Mouse (Mus musculus) liver, embryonic 15.5 days (tissue): ENCODE results near the gene Camta1. TPM values are rescaled to one million over a fixed set of nuclear protein-coding genes. Genes with fewer than 3 reads are reported as not detected.
"Not testable (repeated sequence)": the region's sequence is repeated elsewhere in the genome, so short reads cannot be mapped to it uniquely, and the experiment has no call there.

Source experiments
- ATAC-seq: fragments of 200-750 bp; cut with Nextera tagmentation; 2 replicates; pipeline ENCODE4 v1.8.0; 2017; ENCODE audit warnings: moderate number of reproducible peaks, mild to moderate bottlenecking, moderate library complexity; ENCODE audit not compliant: insufficient read depth
- H3K27ac ChIP-seq: fragments of 300-500 bp; sonication (generic); replicated peaks from 2 replicates; pipeline ENCODE4 v1.5.1; 2015; ENCODE audit warnings: mild to moderate bottlenecking, inconsistent platforms
- H3K27me3 ChIP-seq: fragments of 300-500 bp; sonication (generic); 2 replicates; pipeline ENCODE4 v1.6.1; 2015; ENCODE audit warnings: mild to moderate bottlenecking, inconsistent platforms
- H3K36me3 ChIP-seq: fragments of 300-500 bp; sonication (generic); replicated peaks from 2 replicates; pipeline ENCODE4 v1.6.1; 2015; ENCODE audit warnings: moderate library complexity, mild to moderate bottlenecking, inconsistent platforms
- H3K4me1 ChIP-seq: fragments of 300-500 bp; sonication (generic); replicated peaks from 2 replicates; pipeline ENCODE4 v1.6.1; 2015; ENCODE audit warnings: inconsistent platforms
- H3K4me2 ChIP-seq: fragments of 300-500 bp; sonication (generic); 2 replicates; pipeline ENCODE4 v1.6.1; 2015; ENCODE audit warnings: moderate library complexity, mild to moderate bottlenecking, inconsistent platforms
- H3K4me3 ChIP-seq: fragments of 300-500 bp; sonication (generic); replicated peaks from 2 replicates; pipeline ENCODE4 v1.5.1; 2015; ENCODE audit warnings: mild to moderate bottlenecking, inconsistent platforms
- H3K9ac ChIP-seq: fragments of 300-500 bp; sonication (generic); 2 replicates; pipeline ENCODE4 v1.6.1; 2015; ENCODE audit warnings: moderate library complexity, mild to moderate bottlenecking, inconsistent platforms
- H3K9me3 ChIP-seq: fragments of 300-500 bp; sonication (generic); replicated peaks from 2 replicates; pipeline ENCODE4 v1.6.1; 2016; ENCODE audit warnings: inconsistent platforms
- WGBS: fragments of 180-500 bp; shearing (Covaris S2); methylation state at CpG from one replicate; pipeline ENCODE4 v1.1.7; 2015; ENCODE audit warnings: mixed read lengths; ENCODE audit not compliant: insufficient replicate concordance; 5-methylcytosine and 5-hydroxymethylcytosine counted together
- polyA plus RNA-seq: library from polyadenylated mRNA; unstranded; fragments of >200 nt; fragmentation: Nextera tagmentation; extraction: Ambion mirVana; gene quantifications from 2 replicates; pipeline ENCODE4 v1.2.1, GENCODE M21; 2015

The Camta1 gene
- polyA plus RNA-seq, 1 experiment from 2014 or later = 31.1 TPM

DNA sequence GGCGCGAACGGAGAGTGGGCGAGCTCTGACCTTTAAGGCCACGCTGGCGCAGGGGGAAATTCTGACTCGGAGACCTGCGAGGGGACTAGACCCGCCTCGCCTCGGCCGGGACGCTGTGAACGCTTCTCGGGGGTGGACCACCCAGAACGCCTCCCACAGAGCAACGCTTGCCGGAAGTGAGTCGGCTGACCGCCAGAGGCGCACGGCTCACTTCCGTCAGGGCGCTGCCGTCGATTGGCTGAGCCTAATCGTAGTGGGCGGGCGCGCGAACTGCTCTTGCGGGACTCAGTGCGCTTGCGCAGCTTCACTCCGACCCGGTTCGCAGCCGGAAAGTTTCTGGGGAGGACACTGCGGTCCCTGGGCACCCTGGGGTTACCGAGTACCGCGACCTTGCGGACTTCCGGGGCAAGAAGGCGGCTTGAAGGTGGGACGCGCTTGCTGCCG is 947.4 kb downstream of the Camta1 start, which contains the start of the genes Park7 and Tnfrsf9:
TSS of gene Park7 (minus strand) at position 148 of the 444 bp plus-strand sequence.
TSS of gene Tnfrsf9 (plus strand) at position 273 of the 444 bp plus-strand sequence.
- peak within 1 kb of the TSS; percentile 74 for H3K9ac ChIP-seq
- H3K4me3 ChIP-seq = peak within 1 kb of the TSS; percentile 82
- ATAC-seq = peak; percentile 85
- H3K4me1 ChIP-seq = peaks cover 39% of the 10 kb centered on the region
- H3K9me3 ChIP-seq = no peaks in the 10 kb centered on the region
- under 1% methylated on average over 48 of the region's 48 CpGs for WGBS
- H3K27me3 ChIP-seq = no peaks in the 10 kb centered on the region
- peak within 1 kb of the TSS; percentile 90 for H3K27ac ChIP-seq
- peak within 1 kb of the TSS; percentile 87 for H3K4me2 ChIP-seq
- no peaks in the 10 kb centered on the region for H3K36me3 ChIP-seq

DNA sequence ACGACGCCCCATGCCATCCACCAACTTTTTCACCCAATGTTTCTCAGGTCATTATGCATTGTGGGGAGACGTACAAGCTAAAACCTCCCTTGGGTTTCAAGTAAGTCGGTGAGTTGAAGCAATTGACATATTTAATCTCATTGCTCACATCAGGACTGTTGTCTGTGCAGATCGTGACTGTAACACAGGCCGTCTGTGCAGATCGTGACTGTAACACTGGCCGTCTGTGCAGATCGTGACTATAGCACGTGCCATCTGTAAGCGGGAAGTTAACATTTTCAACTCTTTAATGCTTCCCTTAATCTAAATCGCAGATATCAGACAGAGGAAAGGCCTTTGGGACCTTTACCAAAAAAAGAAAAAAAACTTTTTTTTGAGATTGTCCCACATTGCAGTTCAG is 947.9 kb downstream of the Camta1 start:
- no peak for ATAC-seq
- Histone ChIP-seq H3K36me3 (no peaks in the 10 kb centered on the region), H3K9ac (peak overlapping the region; percentile 74), H3K9me3 (no peaks in the 10 kb centered on the region), H3K27me3 (no peaks in the 10 kb centered on the region), H3K27ac (peak overlapping the region; percentile 90), H3K4me1 (peaks cover 45% of the 10 kb centered on the region), H3K4me2 (peak overlapping the region; percentile 87), H3K4me3 (peak overlapping the region; percentile 82)
- 11% methylated on average over 12 of the region's 12 CpGs for WGBS

DNA sequence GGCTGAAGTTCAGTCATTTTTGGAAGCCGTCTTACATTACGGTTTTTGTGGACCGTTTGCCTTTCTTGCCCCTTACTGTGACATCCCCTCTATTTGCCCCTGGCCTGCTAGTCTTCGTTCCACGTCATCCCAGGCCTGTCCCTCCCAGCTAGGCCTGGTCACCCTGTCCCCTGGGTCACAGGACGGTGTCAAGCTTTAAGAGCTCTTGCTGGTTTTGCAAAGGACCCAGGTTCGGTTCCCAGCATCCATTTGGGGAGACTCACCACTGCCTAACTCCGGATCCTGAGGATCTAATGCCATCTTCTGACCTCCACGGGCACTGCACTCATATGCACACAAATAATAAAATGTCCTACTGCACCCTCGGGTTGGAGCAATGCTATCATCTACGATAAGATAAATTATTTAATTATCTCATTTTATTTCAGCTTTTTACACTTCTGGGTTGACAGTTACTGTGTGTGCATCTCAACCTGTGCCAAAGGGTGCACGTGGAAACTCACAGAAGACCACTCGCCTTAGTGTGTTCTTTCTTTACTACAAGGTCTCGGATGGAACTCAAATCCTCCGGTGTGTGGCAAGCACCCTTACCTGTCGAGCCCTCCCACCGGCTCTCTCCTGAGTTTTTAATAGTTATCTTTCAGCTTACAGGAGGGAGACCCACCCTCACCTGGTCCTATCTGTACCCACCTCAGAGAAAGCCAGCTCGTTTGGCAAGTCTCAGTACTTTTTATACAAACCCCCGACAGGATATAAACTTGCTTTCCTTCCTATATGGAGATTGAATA is 951.3 kb downstream of the Camta1 start:
- WGBS = 80% methylated on average over 19 of the region's 19 CpGs
- H3K36me3 ChIP-seq = peaks cover 15% of the 10 kb centered on the region
- H3K4me1 ChIP-seq = peaks cover 52% of the 10 kb centered on the region
- peak overlapping the region; percentile 89 for H3K4me3 ChIP-seq
- no peaks in the 10 kb centered on the region for H3K27me3 ChIP-seq
- no peak for ATAC-seq
- no peaks in the 10 kb centered on the region for H3K9me3 ChIP-seq
- peak overlapping the region; percentile 94 for H3K4me2 ChIP-seq
- peak overlapping the region; percentile 71 for H3K27ac ChIP-seq
- peak overlapping the region; percentile 45 for H3K9ac ChIP-seq

DNA sequence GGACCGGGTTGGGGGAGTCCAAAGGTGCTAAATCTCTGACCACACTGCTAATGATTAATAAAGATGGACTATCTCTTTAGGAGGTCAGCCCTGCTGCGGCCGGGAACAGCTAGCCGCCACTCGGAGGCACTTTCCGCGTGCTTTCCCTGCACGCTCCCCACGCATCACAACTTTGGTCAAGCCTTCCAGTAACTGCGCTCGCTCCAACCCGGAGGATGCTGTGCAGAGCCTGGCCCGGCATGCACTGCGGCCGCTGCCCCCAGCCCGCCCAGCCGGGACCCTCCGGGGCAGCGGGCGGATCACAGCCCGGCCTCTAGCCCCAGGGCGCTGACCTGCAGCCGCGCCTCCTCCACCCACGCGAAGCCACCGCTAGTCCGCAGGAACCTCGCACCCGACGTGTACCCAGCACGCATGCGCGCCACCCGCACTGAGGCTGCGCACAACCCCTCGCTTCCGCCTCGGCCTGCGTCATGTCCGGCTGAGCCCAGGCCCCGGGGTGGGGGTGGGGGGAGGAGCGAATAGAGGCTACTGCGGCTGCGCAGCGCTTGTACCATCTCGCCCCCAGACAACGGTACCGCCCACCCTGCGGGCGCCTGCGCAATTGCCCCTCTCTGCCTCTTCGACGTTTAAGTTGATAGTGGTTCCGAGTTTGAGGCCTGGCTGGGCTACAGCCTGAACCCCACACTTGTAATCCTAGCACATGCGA is 952.1 kb downstream of the Camta1 start:
- no peaks in the 10 kb centered on the region for H3K27me3 ChIP-seq
- peak; percentile 82 for ATAC-seq
- H3K4me2 ChIP-seq = peak overlapping the region; percentile 94
- peaks cover 21% of the 10 kb centered on the region for H3K36me3 ChIP-seq
- peak overlapping the region; percentile 84 for H3K9ac ChIP-seq
- H3K27ac ChIP-seq = peak overlapping the region; percentile 87
- WGBS = under 1% methylated on average over 56 of the region's 56 CpGs
- peak overlapping the region; percentile 89 for H3K4me3 ChIP-seq
- H3K4me1 ChIP-seq = peaks cover 45% of the 10 kb centered on the region
- H3K9me3 ChIP-seq = no peaks in the 10 kb centered on the region

DNA sequence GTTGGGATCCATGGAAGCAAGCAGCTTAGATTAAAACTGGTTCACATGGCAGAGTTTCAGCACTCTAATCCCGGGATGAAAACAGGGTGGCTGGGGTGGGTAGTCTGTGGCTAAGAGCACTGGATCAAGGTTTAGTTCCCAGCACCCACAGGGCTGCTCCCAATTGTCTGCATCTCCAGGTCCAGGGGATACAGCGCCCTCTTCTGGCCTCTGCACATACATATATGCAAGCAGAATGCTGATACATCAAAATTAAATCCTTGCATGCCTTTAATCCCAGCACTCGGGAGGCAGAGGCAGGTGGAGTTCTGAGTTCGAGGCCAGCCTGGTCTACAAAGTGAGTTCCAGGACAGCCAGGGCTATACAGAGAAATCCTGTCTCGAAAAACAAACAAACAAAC is 953.2 kb downstream of the Camta1 start:
- not testable (repeated sequence) for H3K9ac ChIP-seq, ATAC-seq, H3K9me3 ChIP-seq, H3K27me3 ChIP-seq
- peaks cover 29% of the 10 kb centered on the region for H3K36me3 ChIP-seq
- H3K4me1 ChIP-seq = peaks cover 42% of the 10 kb centered on the region
- 57% methylated on average over 5 of the region's 5 CpGs for WGBS
- 0 out of 2 replicates have a peak overlapping the region, but pooled peaks have one; percentile 87 for H3K27ac ChIP-seq
- peak overlapping the region; percentile 89 for H3K4me3 ChIP-seq
- H3K4me2 ChIP-seq = peak overlapping the region; percentile 94

DNA sequence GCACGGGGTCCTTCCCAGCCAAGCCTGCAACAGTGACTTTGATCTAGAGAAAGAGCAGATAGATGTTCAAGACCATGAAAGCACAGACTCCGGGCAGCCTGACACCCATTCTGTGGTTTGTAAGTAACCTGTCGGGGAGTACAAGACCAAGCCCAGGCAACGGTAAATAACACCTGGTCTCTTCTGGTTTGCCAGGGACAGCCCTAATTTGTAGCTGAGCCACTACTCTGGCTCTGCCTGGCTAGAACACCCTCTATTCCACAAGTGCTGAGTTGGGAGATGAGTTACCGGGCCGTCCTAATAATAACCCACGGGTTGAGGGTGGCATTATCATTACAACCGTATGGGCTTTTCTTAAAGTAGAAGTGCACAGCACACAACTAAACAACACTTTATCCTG is 954.6 kb downstream of the Camta1 start:
- peaks cover 43% of the 10 kb centered on the region for H3K36me3 ChIP-seq
- no peak overlapping the region for H3K27ac ChIP-seq
- no peaks in the 10 kb centered on the region for H3K27me3 ChIP-seq
- H3K4me1 ChIP-seq = peaks cover 31% of the 10 kb centered on the region
- no peak overlapping the region for H3K4me3 ChIP-seq
- ATAC-seq = no peak
- WGBS = 77% methylated on average over 8 of the region's 8 CpGs
- no peak overlapping the region for H3K9ac ChIP-seq
- H3K4me2 ChIP-seq = no peak overlapping the region
- H3K9me3 ChIP-seq = no peaks in the 10 kb centered on the region

DNA sequence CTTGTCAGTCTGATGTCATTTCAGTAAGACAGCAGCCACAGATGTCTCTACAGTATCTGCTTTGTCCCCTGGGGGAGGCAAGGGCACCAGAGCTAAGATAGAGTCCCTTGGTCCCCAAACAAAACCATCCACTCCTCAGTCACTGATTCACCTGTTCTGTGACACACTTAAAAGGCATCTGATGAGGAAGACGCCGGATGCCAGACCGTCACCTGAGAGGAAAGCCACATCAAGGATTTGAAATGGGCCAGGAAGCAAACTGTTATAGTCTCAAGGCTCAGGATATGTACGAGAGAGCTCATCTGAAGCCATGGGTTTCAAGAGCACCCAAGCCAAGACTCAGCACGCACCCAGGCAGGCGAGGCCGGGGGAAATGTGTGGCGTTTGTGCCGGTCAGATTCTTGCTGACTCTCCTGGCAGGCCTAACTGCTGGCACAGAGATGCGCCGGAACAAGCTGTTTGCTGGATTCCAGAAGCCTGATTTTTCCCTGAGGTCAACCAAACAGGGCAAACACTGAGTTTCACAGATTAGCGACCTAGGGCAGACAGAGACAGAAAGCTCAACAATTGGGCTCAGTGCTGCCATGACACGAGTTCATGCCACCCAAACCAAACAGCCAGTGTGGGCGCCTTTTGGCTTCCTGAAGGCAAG is 958.5 kb downstream of the Camta1 start:
- Histone ChIP-seq H3K4me3 (no peak overlapping the region), H3K4me1 (peaks cover 15% of the 10 kb centered on the region), H3K4me2 (no peak overlapping the region), H3K36me3 (peaks cover 76% of the 10 kb centered on the region), H3K27me3 (no peaks in the 10 kb centered on the region), H3K27ac (no peak overlapping the region), H3K9me3 (no peaks in the 10 kb centered on the region), H3K9ac (no peak overlapping the region)
- ATAC-seq = no peak
- 80% methylated on average over 14 of the region's 14 CpGs for WGBS

DNA sequence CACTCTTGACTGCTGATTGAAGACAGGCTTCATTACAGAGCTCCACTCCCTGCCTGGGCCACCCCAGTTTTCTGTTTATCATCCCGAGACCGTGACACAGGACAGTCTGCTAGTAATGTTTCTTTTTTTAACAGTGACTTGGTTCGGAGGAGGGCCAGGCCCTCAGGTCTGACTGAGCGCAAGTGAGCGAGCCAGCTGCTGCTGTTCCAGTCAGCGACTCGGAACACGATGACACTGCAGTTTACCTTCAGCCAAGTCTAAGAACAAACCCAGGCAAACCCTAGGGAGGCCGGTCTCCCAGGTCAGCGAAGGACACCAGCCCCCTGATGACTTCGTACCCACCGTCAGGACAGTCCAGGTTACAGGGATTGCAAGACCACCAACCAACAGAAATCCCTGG is 959.6 kb downstream of the Camta1 start:
- no peak for ATAC-seq
- peaks cover 8% of the 10 kb centered on the region; the same call in 1 of the 2 replicates for H3K4me1 ChIP-seq
- no peaks in the 10 kb centered on the region for H3K27me3 ChIP-seq
- no peak overlapping the region for H3K4me3 ChIP-seq
- H3K36me3 ChIP-seq = peaks cover 83% of the 10 kb centered on the region
- 82% methylated on average over 12 of the region's 12 CpGs for WGBS
- no peaks in the 10 kb centered on the region for H3K9me3 ChIP-seq
- no peak overlapping the region for H3K27ac ChIP-seq
- no peak overlapping the region for H3K9ac ChIP-seq
- H3K4me2 ChIP-seq = no peak overlapping the region

DNA sequence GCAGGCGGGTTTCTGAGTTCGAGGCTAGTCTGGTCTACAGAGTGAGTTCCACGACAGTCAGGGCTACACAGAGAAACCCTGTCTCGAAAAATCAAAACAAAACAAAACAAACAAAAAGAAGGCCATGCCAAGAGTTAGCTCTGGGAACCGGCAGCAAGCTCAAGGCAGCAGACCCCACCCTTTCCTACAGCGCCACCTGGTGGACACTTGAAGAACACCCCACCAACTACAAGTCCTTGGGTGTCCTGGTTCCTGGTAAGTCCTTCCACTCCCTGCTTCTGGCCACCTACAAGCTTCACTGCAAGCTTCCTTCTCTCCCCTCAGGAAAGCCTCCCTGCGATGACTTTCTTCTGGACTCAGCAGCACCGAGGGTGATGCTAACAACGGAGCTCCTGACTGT is 960.0 kb downstream of the Camta1 start:
- no peak overlapping the region for H3K4me2 ChIP-seq
- no peak overlapping the region for H3K4me3 ChIP-seq
- no peaks in the 10 kb centered on the region for H3K9me3 ChIP-seq
- no peaks in the 10 kb centered on the region for H3K27me3 ChIP-seq
- no peak overlapping the region for H3K9ac ChIP-seq
- no peak overlapping the region for H3K27ac ChIP-seq
- 39% methylated on average over 9 of the region's 9 CpGs for WGBS
- H3K36me3 ChIP-seq = peaks cover 83% of the 10 kb centered on the region
- ATAC-seq = no peak
- peaks cover 8% of the 10 kb centered on the region; the same call in 1 of the 2 replicates for H3K4me1 ChIP-seq

DNA sequence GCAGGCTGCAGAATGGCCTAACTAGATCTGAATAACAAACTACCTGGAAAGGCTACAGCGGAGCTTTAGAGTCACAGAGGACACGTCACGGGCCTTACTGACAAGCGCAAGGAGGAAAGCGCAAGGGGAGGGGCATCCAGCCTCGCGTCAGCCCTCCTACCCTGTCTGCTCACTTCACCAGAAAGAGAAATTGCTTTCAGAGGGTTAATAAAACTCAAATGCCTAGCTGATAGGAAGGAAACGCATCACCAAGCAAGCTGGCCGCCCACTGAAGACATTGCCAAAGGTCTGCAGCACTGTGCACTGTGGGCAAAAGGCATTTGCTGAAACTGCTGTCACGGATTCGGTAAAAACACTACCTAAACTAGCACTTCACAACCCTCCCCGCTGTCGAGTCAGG is 961.2 kb downstream of the Camta1 start:
- Histone ChIP-seq H3K9me3 (no peaks in the 10 kb centered on the region), H3K9ac (no peak overlapping the region), H3K4me1 (peaks cover 12% of the 10 kb centered on the region; the same call in 1 of the 2 replicates), H3K27ac (no peak overlapping the region), H3K4me3 (no peak overlapping the region), H3K4me2 (no peak overlapping the region), H3K27me3 (no peaks in the 10 kb centered on the region), H3K36me3 (peaks cover 86% of the 10 kb centered on the region)
- no peak for ATAC-seq
- 89% methylated on average over 13 of the region's 13 CpGs for WGBS
